Mouse (Mus musculus) left cerebral cortex, postnatal 10 days (tissue): ENCODE data around the gene Pinlyp. TPM values are rescaled to one million over a fixed set of nuclear protein-coding genes. Genes with fewer than 3 reads are reported as not detected.
A peak's percentile ranks its signal among the peaks of the same experiment; 100 is the strongest.
"Not testable (repeated sequence)": the region's sequence is repeated elsewhere in the genome, so short reads cannot be mapped to it uniquely, and the experiment has no call there.

Source experiments
- DNase-seq, 2 experiments: peaks; one replicate each; pipeline ENCODE4 v3.0.0; 2021 to 2022; ENCODE audit warnings: low spot score in 2 of 2, mixed read lengths in 1 of 2; ENCODE audit errors: extremely low spot score in 1 of 2
- intact Hi-C: fragments of 180-260 bp; cut with DNase I; formaldehyde crosslinking; loops from one replicate; pipeline ENCODE4 v1.15.1; 2025
- total RNA-seq, 2 experiments: library from RNA; stranded (reverse); gene quantifications; 2 replicates each; pipeline ENCODE4 v1.2.3; 2021

Gene Pinlyp
- total RNA-seq, 2 experiments from 2014 or later: not detected

- DNase-seq: peak; percentile 98 to 99
- intact Hi-C loops: no loop called here
Measured at GRCm38 (mm10) chr7:24530062-24530931, 15.6 kb downstream of the Pinlyp start, which contains the start of gene Irgq. Irgq (plus strand) TSS chr7:24530689.

- intact Hi-C loops: no loop called here
- peak in 1 of 2 experiments; percentile 37 for DNase-seq
Measured at GRCm38 (mm10) chr7:24529580-24529979, 16.3 kb downstream of the Pinlyp start.

- intact Hi-C loops: no loop called here
- no peak for DNase-seq
Measured at GRCm38 (mm10) chr7:24528861-24529260, 17.1 kb downstream of the Pinlyp start.

- intact Hi-C loops: no loop called here
- DNase-seq: no peak
Measured at GRCm38 (mm10) chr7:24525686-24526420, 20.1 kb downstream of the Pinlyp start.

- intact Hi-C loops: no loop called here
- no peak for DNase-seq
Measured at GRCm38 (mm10) chr7:24524978-24525377, 20.9 kb downstream of the Pinlyp start.

GRCm38 (mm10) chr7:24523723-24524122 lies 22.2 kb downstream of the Pinlyp start:
- intact Hi-C loops: no loop called here
- DNase-seq: no peak

- intact Hi-C loops: no loop called here
- DNase-seq: no peak
Measured at GRCm38 (mm10) chr7:24522805-24523204, 23.1 kb downstream of the Pinlyp start.

GRCm38 (mm10) chr7:24520054-24520453 lies 25.9 kb downstream of the Pinlyp start:
- DNase-seq, intact Hi-C loops: not testable (repeated sequence)

- no peak for DNase-seq
- intact Hi-C loops: no loop called here
Measured at GRCm38 (mm10) chr7:24519130-24519529, 26.8 kb downstream of the Pinlyp start.

- peak in 1 of 2 experiments; percentile 69 for DNase-seq
Measured at GRCm38 (mm10) chr7:24517654-24518053, 28.3 kb downstream of the Pinlyp start.

GRCm38 (mm10) chr7:24517077-24517476 lies 28.8 kb downstream of the Pinlyp start:
- no peak for DNase-seq
- intact Hi-C loops: no loop called here

More at GRCm38 (mm10) chr7:24517654-24518053, 28.3 kb downstream of the Pinlyp start:
- intact Hi-C loops: no loop called here

GRCm38 (mm10) chr7:24516319-24516718 lies 29.6 kb downstream of the Pinlyp start:
- intact Hi-C loops, DNase-seq: not testable (repeated sequence)

GRCm38 (mm10) chr7:24512355-24512754 lies 33.6 kb downstream of the Pinlyp start, which contains the start of gene AC161166.1:
AC161166.1 (minus strand) TSS chr7:24512455.
- DNase-seq: no peak
- intact Hi-C loops: loop anchor here (5.0 kb wide), 1 partner anchor 35 kb away; no protein-coding TSS in a partner anchor

- intact Hi-C loops: no loop called here
- no peak for DNase-seq
Measured at GRCm38 (mm10) chr7:24507726-24508114, 38.2 kb downstream of the Pinlyp start.

- intact Hi-C loops: no loop called here
Measured at GRCm38 (mm10) chr7:24506838-24507725, 38.8 kb downstream of the Pinlyp start, which contains the start of gene Zfp428. Zfp428 (plus strand) TSS chr7:24507006.

GRCm38 (mm10) chr7:24506476-24506837 lies 39.5 kb downstream of the Pinlyp start:
- intact Hi-C loops: no loop called here
- peak in 1 of 2 experiments; percentile 74 for DNase-seq

More at GRCm38 (mm10) chr7:24506838-24507725, 38.8 kb downstream of the Pinlyp start, which contains the start of gene Zfp428:
- DNase-seq: peak; percentile 84 to 93

GRCm38 (mm10) chr7:24506065-24506459 lies 39.9 kb downstream of the Pinlyp start:
- DNase-seq: no peak
- intact Hi-C loops: no loop called here

- intact Hi-C loops: no loop called here
- no peak for DNase-seq
Measured at GRCm38 (mm10) chr7:24505447-24506064, 40.4 kb downstream of the Pinlyp start.
